Mouse (Mus musculus): Measurements from ENCODE around the gene Bcl2a1b. TPM values are rescaled to one million over a fixed set of nuclear protein-coding genes. Genes with fewer than 3 reads are reported as not detected.
"Not testable (repeated sequence)": the region's sequence is repeated elsewhere in the genome, so short reads cannot be mapped to it uniquely, and the experiment has no call there.

Bcl2a1b gene
- not detected for total RNA-seq (2021)
- long read RNA-seq, experiment 1, partial matches to known transcripts, result 0 of 1 reads
- long read RNA-seq, experiment 1, other reads (novel, unspliced or antisense), result 0 of 1 reads
- long read RNA-seq, experiment 2, result 0 reads

DNA sequence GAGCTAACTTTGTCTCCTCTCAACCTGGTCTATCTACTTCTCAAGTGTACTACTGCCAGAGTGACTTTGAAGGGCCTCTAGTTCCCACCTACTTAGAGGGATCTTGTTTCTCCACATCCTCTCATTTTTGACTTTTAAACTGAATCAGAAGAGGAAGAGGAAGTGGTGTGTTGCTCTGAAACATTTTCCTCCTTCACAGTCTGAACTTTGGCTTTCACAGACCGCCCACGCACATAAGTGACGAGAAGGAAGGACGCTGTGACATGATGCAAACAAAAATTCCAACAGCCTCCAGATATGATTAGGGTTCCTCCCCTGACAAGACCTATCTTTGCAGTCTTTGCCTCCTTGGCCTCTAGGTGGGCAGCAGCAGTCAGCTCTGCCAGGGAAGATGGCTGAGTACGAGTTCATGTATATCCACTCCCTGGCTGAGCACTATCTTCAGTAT is at the start of gene Bcl2a1b, which contains the start of gene Gm29094:
TSS of gene Bcl2a1b (plus strand) at position 241 of the 448 bp plus-strand sequence.
TSS of gene Gm29094 (plus strand) at position 411 of the 448 bp plus-strand sequence.
- not testable (repeated sequence) for DNase-seq (ENCODE audit: low spot score in 2 of 2)

GRCm38 (mm10) chr9:89172539-89172938 is 26.5 kb upstream of the Bcl2a1b start:
- not testable (repeated sequence) for DNase-seq (ENCODE audit: low spot score in 2 of 2)

GRCm38 (mm10) chr9:89178833-89179232 is 20.2 kb upstream of the Bcl2a1b start:
- peak; percentile 53 to 75 for DNase-seq (ENCODE audit: low spot score in 2 of 2)

DNA sequence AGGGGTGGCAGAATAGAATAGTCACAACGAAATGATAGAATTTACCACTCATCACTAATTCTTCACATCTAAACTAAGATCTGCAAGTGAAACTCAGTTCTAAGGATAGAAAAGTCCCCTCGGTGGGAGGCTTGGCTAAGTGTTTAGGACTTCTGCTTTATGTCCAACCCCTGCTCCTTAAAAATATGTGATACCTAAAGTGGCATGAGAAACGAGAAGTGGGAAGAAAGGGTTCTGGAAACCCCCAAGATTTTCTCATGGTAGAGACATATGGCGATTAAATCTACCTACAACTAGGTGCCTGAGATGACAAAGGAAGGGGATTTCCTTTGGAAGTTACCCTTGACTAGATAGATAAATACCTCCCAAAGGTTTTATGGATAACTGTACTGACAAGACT is 19.5 kb upstream of the Bcl2a1b start:
- DNase-seq (ENCODE audit: low spot score in 2 of 2), result not testable (repeated sequence)

DNA sequence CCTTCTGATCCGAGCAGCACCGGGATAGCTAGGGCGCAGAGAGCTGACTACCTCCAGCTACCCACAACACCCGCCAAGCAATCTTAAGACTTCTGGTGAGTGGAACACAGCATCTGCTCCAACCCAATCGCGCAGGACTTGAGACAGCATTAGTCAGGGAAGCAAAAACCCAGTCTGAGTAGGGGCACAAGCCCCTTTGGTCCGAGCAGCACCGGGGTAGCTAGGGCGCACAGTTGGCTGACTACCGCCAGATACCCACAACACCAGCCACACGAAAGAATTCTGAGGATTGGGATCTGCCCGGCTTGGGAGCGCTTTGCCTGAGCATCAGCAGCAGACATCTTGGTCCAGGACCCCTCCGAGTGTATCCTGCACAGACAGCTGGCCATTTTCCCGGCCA is 12.0 kb upstream of the Bcl2a1b start:
- DNase-seq (ENCODE audit: low spot score in 2 of 2), result not testable (repeated sequence)

GRCm38 (mm10) chr9:89195483-89195882 is 3.5 kb upstream of the Bcl2a1b start:
- DNase-seq (ENCODE audit: low spot score in 2 of 2), result not testable (repeated sequence)

GRCm38 (mm10) chr9:89197509-89197908 is 1.5 kb upstream of the Bcl2a1b start:
- not testable (repeated sequence) for DNase-seq (ENCODE audit: low spot score in 2 of 2)

DNA sequence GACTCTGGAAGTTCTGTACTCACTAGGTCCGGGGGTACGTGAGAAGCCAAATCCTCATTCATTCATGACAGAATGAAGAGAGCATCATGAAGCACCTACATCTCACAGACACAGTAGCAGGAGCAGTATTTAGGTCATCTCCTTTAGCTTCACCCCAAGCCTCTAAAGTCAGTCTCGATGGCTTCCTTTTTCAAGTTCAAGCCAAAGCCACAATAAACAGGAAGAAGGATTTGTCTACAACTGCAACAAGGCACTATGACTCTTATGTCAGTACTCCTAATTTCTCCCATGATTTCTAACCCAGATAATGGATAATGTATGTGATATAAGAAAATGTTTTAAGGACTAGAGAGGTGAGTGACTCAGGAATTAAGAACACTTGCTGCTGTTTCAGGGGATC is 660 bp upstream of the Bcl2a1b start:
- not testable (repeated sequence) for DNase-seq (ENCODE audit: low spot score in 2 of 2)

DNA sequence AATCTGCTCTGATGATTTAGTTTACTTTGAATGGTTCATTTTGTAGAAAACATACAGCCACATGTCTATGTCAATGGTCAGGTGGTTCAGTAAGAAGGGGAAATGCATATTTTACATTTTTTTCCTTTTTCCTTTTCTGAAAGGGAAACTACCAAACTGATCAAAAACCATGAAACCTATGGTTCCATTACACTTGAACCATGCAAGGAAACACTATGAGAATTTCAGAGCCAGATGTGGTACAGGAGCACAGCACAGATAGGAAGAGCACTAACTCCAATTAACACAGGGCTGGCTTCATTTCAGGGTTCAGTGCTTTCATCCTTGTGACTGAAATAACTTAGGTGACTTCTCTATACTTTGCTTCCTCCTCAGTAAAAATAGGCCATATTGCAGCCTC is 3.2 kb downstream of the Bcl2a1b start:
- DNase-seq (ENCODE audit: low spot score in 2 of 2), result not testable (repeated sequence)

- DNase-seq (ENCODE audit: low spot score in 2 of 2), result not testable (repeated sequence)
Observed at GRCm38 (mm10) chr9:89208939-89209338, 9.9 kb downstream of the Bcl2a1b start.

DNA sequence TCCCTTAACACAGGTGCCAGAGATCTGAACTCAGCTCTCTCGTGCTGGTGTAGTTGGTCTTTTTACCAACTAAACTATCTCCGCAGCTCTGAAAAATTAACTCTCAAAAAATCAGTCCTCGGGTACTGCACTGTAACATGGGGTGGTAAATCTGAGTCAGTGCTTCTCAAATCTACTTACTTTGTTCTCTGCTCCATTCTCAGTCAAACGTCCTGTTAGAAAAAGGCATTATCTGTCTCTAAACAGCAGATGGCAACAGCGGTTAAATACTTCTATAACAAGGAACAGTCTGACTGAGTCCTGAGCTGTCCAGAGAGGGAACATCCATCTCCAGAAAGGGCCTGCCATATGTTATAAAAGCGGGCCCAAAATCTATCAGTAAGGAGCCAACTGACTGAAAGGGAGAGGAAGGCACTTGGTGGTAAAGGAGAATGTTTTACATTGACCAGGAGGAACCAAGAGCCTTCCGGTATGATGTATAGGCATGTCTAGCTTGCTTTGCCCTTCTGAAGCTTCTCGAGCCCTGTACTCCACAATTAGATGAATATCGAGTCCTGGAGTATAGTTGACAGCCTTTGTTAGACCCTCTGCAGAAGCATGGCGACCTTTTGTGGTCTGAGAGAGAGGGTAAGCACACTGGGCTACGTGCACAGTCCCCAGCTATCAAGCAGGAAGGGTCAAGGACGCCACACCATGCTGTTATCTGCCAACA is 11.5 kb downstream of the Bcl2a1b start, which contains the start of gene Mthfs:
TSS of gene Mthfs (plus strand) at position 324 of the 712 bp plus-strand sequence.
- DNase-seq (ENCODE audit: low spot score in 2 of 2), result peak; percentile 28 to 44

DNA sequence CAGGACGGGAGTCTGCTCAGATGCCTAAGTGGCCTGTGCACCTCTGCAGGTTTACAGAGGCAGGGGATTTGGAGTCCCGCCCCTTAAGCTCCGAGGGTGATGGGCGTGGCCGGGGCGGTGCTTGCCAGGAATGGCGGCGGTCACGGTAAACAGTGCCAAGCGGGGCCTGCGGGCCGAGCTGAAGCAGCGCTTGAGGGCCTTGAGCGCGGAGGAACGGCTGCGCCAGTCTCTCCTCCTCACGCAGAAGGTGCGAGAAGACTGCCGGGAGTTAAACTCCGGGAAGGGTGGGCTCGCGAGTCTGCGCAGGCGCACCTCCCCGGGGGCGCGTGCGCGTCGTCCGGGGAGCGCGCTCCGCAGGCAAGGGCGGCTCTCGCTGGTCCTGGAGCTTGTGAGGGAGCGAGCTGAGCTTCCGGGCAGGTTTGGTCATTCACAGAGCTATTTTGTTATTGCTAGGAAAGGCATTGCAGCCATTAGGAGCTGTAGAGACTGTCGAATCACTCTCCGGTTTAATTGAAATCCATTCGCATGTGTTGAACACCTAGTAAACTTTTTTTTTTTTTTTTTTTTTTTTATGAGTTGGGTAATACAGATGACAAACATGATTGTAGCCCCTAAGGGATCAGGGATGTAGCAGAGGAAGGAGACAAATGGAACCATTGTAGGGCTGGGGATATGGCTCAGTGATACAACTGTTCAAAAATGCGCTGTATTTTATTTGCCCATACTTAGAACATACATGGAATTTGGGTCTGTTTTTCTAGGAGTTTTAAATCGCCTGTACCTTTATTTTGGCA is 12.3 kb downstream of the Bcl2a1b start:
- DNase-seq (ENCODE audit: low spot score in 2 of 2), result peak; percentile 95 to 97

- DNase-seq (ENCODE audit: low spot score in 2 of 2), result not testable (repeated sequence)
Observed at GRCm38 (mm10) chr9:89212428-89212827, 13.4 kb downstream of the Bcl2a1b start.

DNA sequence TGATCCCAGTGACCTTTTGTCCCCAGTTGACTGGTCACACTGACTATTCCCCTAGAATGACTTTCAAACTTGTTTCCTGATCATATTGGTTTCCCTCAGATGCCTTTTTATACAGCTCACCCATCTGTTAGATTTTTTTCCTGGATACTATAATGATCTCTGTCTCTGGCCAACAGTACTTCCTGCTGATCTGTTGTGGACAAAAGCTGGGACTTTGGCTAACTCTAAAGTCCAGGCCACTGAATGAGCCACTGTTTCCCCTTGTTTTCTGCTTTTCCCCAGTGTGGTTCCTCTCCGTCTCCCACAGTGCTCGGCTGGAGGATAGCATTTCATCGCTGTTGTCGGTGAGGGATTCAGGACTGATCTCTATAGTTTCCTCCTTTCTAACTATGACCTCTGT is 19.2 kb downstream of the Bcl2a1b start:
- not testable (repeated sequence) for DNase-seq (ENCODE audit: low spot score in 2 of 2)

- DNase-seq (ENCODE audit: low spot score in 2 of 2), result not testable (repeated sequence)
Observed at GRCm38 (mm10) chr9:89219668-89220067, 20.7 kb downstream of the Bcl2a1b start.

DNA sequence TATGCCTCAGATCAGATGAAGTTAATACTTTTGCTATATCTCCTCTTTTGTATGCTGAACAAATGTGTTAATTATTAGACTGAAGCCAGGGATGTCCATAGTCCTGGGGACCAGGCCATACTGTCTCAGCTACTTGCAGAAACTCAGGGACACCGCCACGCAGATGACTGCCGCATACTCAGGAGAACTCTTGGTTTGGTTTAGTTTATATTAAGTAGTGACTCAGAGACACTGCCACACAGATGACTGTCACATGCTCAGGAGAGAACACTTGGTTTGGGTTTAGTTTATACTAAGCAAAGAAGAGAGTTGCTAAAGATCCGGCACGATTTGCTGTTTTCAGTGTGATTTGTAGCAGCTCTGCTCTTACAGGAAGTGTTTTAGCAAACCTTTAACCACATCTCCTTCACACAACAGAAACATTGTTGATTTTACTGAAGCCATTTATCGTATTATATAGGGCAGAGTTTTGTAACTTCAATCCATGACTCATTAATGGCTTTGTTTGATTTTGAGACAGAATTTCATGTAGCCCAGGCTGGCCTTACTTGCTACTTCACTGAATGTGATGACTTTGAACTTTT is 21.8 kb downstream of the Bcl2a1b start:
- not testable (repeated sequence) for DNase-seq (ENCODE audit: low spot score in 2 of 2)

DNA sequence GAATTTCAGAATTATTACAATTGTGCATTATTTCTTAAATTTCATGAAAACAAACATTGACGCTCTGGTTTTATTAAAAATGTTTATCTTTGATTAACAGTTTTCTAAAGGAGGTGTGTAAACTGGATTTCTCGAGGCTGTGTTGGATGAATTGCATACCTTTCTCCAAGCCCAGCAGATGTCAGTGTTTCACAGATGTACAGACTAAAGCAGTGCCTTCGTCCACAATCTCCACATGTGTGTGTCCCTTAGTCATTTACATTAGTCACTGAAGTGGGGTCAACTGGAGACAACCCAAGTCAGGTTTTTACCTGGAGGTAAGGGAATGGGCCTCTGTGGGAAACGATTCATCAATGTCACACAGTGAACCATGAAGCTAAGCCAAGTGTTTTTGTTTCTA is 27.1 kb downstream of the Bcl2a1b start:
- DNase-seq (ENCODE audit: low spot score in 2 of 2), result peak in 1 of 2 experiments; percentile 44

DNA sequence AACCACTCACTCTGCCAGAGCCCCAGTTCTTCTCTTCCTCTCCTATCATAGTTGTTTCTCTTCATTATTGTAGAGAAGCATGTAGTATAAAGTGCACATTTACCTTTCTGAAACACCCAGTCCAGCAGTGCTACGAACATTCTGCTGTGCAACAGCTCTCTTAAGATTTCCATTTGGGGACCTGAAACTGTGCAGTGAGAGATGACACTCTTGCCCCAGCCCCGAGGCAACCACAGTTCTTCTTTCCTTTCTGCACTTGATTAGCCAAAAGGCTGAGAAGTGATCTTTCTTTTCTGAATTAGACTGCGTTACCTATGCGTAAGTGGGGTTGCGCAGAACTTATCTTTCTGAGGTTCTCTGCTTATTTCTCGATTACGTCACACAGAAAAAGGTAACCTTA is 29.1 kb downstream of the Bcl2a1b start:
- DNase-seq (ENCODE audit: low spot score in 2 of 2), result no peak

GRCm38 (mm10) chr9:89230897-89231497 is 32.0 kb downstream of the Bcl2a1b start:
- peak; percentile 66 to 72 for DNase-seq (ENCODE audit: low spot score in 2 of 2)

DNA sequence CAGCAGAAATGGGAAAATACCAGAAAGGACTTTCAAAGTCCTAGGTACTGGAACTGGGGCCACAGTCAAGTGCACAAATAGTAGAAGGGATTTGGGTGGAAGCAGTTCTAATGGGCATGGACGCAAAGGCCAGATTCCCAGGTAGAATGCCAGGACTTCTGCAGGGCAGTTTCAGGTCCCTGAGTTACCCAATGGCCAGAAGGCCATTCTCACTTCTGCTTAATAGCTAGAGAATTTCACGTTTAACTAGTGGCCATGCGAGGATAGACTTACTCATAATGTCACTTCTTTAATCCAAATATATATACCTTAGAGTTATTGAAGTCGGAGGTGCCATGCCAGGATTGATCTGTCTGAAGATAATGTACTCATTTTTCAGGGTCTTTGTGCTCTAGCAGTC is 38.1 kb downstream of the Bcl2a1b start:
- DNase-seq (ENCODE audit: low spot score in 2 of 2), result not testable (repeated sequence)

DNA sequence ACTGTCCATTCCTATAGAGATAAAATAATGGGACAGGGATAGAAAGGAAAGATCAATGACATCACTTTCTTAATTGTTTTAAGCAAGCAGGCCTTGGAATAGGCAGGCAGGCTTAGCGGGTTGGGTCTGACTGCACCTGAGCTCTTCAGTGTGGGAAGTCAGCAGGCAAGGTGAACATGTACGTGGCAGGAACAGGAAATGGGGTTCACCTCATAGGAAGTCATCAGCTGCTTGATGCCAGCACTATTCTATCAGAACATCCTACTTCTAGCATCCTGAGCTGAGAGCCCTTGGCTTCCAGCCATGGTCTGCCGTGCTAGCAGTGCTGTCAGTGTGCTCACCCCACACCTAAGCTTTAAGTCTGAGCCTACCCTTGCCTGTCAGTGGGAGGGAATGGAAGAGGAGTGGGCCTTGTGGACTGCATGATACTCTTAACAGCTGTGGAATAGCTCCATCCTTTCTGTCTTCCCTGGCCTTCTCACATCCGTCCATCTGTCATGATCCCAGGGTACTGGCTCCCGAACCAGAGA is 40.0 kb downstream of the Bcl2a1b start:
- not testable (repeated sequence) for DNase-seq (ENCODE audit: low spot score in 2 of 2)

Measured in layer of hippocampus, postnatal 14 days (tissue).